Mouse (Mus musculus) lung, embryonic 16.5 days (tissue): ENCODE results near the gene Ccdc93. TPM values are rescaled to one million over a fixed set of nuclear protein-coding genes. Genes with fewer than 3 reads are reported as not detected.

ENCODE experiments used
- ATAC-seq: fragments of 200-750 bp; cut with Nextera tagmentation; 2 replicates; pipeline ENCODE4 v1.8.0; 2017; ENCODE audit warnings: low read depth, mild to moderate bottlenecking, moderate library complexity
- H3K27ac ChIP-seq: fragments of 300-500 bp; sonication (generic); 2 replicates; pipeline ENCODE4 v1.5.1; 2014; ENCODE audit warnings: mild to moderate bottlenecking, control low read depth, low read length
- H3K27me3 ChIP-seq: fragments of 300-500 bp; sonication (generic); 2 replicates; pipeline ENCODE4 v1.6.1; 2014; ENCODE audit warnings: low read depth, low read length, mixed read lengths; ENCODE audit not compliant: control insufficient read depth, insufficient read depth
- H3K36me3 ChIP-seq: fragments of 300-500 bp; sonication (generic); 2 replicates; pipeline ENCODE4 v1.6.1; 2014; ENCODE audit warnings: low read length; ENCODE audit not compliant: control insufficient read depth, insufficient read depth
- H3K4me1 ChIP-seq: fragments of 300-500 bp; sonication (generic); replicated peaks from 2 replicates; pipeline ENCODE4 v1.6.1; 2014; ENCODE audit warnings: low read length, mixed read lengths; ENCODE audit not compliant: control insufficient read depth, insufficient read depth
- H3K4me2 ChIP-seq: fragments of 300-500 bp; sonication (generic); 2 replicates; pipeline ENCODE4 v1.6.1; 2014; ENCODE audit warnings: low read depth, low read length, control low read depth
- H3K4me3 ChIP-seq: fragments of 300-500 bp; sonication (generic); 2 replicates; pipeline ENCODE4 v1.5.1; 2014; ENCODE audit warnings: mild to moderate bottlenecking, low read length, control low read depth
- H3K9ac ChIP-seq: fragments of 300-500 bp; sonication (generic); 2 replicates; pipeline ENCODE4 v1.6.1; 2014; ENCODE audit warnings: low read length, control low read depth
- H3K9me3 ChIP-seq: fragments of 300-500 bp; sonication (generic); 2 replicates; pipeline ENCODE4 v1.6.1; 2016; ENCODE audit warnings: low read length; ENCODE audit not compliant: control insufficient read depth
- WGBS: fragments of 180-500 bp; shearing (Covaris S2); extraction: QIAGEN DNeasy Blood & Tissue Kit; methylation state at CpG from one replicate; pipeline ENCODE4 v1.1.7; 2014; 5-methylcytosine and 5-hydroxymethylcytosine counted together
- polyA plus RNA-seq: library from polyadenylated mRNA; unstranded; fragments of >200 nt; fragmentation: Nextera tagmentation; extraction: Ambion mirVana; gene quantifications from 2 replicates; pipeline ENCODE4 v1.2.1, GENCODE M21; 2015

The Ccdc93 gene
- polyA plus RNA-seq, 1 experiment from 2014 or later, result 9.4 TPM

DNA sequence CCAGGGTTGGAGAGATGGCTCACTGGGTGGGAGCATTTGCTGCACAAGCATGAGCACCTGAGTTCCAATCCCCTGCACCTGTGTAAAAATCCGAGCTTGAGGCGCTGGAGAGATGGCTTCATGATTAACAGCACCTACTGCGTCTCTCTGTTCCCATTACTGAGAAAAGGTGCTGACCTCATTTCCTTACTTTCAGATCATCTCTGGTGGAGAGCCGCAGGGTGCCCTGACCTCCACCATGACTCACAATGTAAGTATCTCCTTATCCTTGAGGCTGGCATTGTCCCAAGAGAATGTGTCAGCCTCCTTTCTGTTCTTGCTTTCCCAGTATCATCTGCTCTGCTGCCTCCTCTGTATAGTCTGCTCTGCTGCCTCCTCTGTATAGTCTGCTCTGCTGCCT is 52.2 kb downstream of the Ccdc93 start:
- no peak for ATAC-seq
- Histone ChIP-seq H3K4me3 (no peak overlapping the region), H3K27me3 (no peaks in the 10 kb centered on the region), H3K36me3 (peaks cover 25% of the 10 kb centered on the region), H3K9me3 (no peaks in the 10 kb centered on the region), H3K27ac (no peak overlapping the region), H3K4me1 (no peaks in the 10 kb centered on the region), H3K4me2 (no peak overlapping the region), H3K9ac (no peak overlapping the region)
- 78% methylated on average over 4 of the region's 4 CpGs for WGBS

DNA sequence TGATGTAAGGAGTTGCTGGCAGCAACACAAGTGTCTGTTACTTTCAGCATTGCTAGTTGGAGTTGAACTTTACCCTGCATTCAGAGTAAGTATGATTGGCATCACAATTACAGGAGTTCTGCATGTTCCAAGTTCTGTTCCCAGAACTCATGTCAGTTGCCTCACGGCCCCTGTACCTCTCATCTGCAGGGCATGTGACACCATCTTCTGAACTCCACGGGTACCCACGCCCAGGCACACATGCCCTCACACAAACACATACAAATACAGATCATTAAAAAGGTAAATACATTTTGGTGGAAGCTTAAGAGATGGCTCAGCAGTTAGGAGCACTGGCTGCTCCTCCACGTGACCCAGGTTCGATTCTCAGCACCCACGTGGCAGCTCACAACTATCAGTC is 56.0 kb downstream of the Ccdc93 start:
- no peak overlapping the region for H3K9ac ChIP-seq
- no peak for ATAC-seq

GRCm38 (mm10) chr1:121490241-121490640 is 59.4 kb downstream of the Ccdc93 start:
- no peak overlapping the region for H3K9ac ChIP-seq
- ATAC-seq, result no peak
- no peaks in the 10 kb centered on the region for H3K27me3 ChIP-seq
- H3K4me1 ChIP-seq, result no peaks in the 10 kb centered on the region
- no peaks in the 10 kb centered on the region for H3K9me3 ChIP-seq
- H3K36me3 ChIP-seq, result peaks cover 23% of the 10 kb centered on the region
- WGBS, result 38% methylated on average over 5 of the region's 5 CpGs
- H3K4me2 ChIP-seq, result no peak overlapping the region
- no peak overlapping the region for H3K27ac ChIP-seq
- no peak overlapping the region for H3K4me3 ChIP-seq

More for the DNA sequence above, 56.0 kb downstream of the Ccdc93 start:
- no peaks in the 10 kb centered on the region for H3K9me3 ChIP-seq
- WGBS, result 90% methylated on average over 6 of the region's 6 CpGs
- no peak overlapping the region for H3K4me3 ChIP-seq
- peaks cover 19% of the 10 kb centered on the region; the same call in 1 of the 2 replicates for H3K36me3 ChIP-seq
- H3K27me3 ChIP-seq, result no peaks in the 10 kb centered on the region
- no peak overlapping the region for H3K27ac ChIP-seq
- no peak overlapping the region for H3K4me2 ChIP-seq
- no peaks in the 10 kb centered on the region for H3K4me1 ChIP-seq

DNA sequence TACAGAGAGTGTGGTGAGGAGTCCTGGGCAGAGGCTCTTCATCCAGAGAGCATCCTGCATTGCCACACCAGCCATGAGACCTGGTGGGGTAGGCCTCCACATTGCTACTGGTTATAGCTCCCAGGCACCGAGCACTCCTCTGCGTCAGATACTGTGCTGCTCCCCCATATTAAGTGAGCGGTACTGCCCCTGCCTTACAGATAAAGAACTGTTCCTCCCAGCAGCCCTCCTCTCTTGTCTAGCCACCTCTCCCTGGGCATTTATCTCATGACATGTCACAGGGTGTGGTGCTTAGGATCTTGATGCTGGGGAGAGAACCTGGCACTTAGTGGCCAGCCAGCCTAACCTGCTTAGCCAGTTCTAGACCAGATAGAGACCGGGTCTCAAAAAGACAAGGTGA is 66.2 kb downstream of the Ccdc93 start:
- no peak overlapping the region for H3K4me2 ChIP-seq
- H3K27ac ChIP-seq, result no peak overlapping the region
- 88% methylated on average over 4 of the region's 4 CpGs for WGBS
- no peaks in the 10 kb centered on the region for H3K9me3 ChIP-seq
- peaks cover 24% of the 10 kb centered on the region for H3K36me3 ChIP-seq
- no peaks in the 10 kb centered on the region for H3K4me1 ChIP-seq
- no peaks in the 10 kb centered on the region for H3K27me3 ChIP-seq
- ATAC-seq, result no peak
- H3K4me3 ChIP-seq, result no peak overlapping the region
- H3K9ac ChIP-seq, result no peak overlapping the region

- no peak overlapping the region for H3K4me2 ChIP-seq
- no peak overlapping the region for H3K27ac ChIP-seq
Measured at GRCm38 (mm10) chr1:121508729-121509128, 77.9 kb downstream of the Ccdc93 start.

GRCm38 (mm10) chr1:121510420-121511140 is 79.7 kb downstream of the Ccdc93 start:
- no peak for ATAC-seq
- Histone ChIP-seq H3K9ac (no peak overlapping the region), H3K27ac (no peak overlapping the region), H3K4me1 (no peaks in the 10 kb centered on the region), H3K4me2 (no peak overlapping the region), H3K27me3 (no peaks in the 10 kb centered on the region), H3K4me3 (no peak overlapping the region), H3K36me3 (no peaks in the 10 kb centered on the region), H3K9me3 (no peaks in the 10 kb centered on the region)
- 82% methylated on average over 19 of the region's 19 CpGs for WGBS

More at GRCm38 (mm10) chr1:121508729-121509128, 77.9 kb downstream of the Ccdc93 start:
- no peak overlapping the region for H3K9ac ChIP-seq
- no peaks in the 10 kb centered on the region for H3K9me3 ChIP-seq
- H3K4me1 ChIP-seq, result no peaks in the 10 kb centered on the region
- WGBS, result 76% methylated on average over 2 of the region's 2 CpGs
- ATAC-seq, result no peak
- no peaks in the 10 kb centered on the region; the same call in 1 of the 2 replicates for H3K36me3 ChIP-seq
- no peaks in the 10 kb centered on the region for H3K27me3 ChIP-seq
- H3K4me3 ChIP-seq, result no peak overlapping the region

DNA sequence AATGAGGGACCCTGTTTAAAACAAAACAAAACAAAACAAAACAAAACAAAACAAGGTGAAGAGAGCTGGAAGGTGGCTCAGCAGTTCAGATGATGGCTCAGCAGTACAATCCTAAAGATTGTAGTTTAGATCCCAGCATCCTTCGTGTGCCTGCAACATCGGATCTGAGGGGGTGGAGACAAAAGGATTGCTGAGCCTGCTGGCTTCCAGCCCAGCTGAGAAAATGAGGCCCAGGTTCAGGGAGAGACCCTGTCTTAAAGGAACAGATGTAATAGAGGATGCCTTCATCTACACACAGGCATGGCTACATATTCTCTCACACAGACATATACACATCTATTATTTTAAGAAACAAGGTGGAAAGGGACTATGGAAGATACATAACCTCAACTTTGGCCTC is 80.3 kb downstream of the Ccdc93 start:
- Histone ChIP-seq H3K4me3 (no peak overlapping the region), H3K4me2 (no peak overlapping the region), H3K4me1 (no peaks in the 10 kb centered on the region), H3K27ac (no peak overlapping the region), H3K36me3 (no peaks in the 10 kb centered on the region), H3K9me3 (no peaks in the 10 kb centered on the region), H3K27me3 (no peaks in the 10 kb centered on the region), H3K9ac (no peak overlapping the region)
- WGBS, result 41% methylated on average over 2 of the region's 2 CpGs
- no peak for ATAC-seq

GRCm38 (mm10) chr1:121511966-121512365 is 81.1 kb downstream of the Ccdc93 start:
- no peak overlapping the region for H3K4me3 ChIP-seq
- no peaks in the 10 kb centered on the region for H3K36me3 ChIP-seq
- H3K27ac ChIP-seq, result no peak overlapping the region
- no peak overlapping the region for H3K9ac ChIP-seq
- H3K4me2 ChIP-seq, result no peak overlapping the region
- no peaks in the 10 kb centered on the region for H3K9me3 ChIP-seq
- H3K4me1 ChIP-seq, result no peaks in the 10 kb centered on the region
- no peaks in the 10 kb centered on the region for H3K27me3 ChIP-seq
- WGBS, result 77% methylated on average over 2 of the region's 2 CpGs
- ATAC-seq, result no peak

GRCm38 (mm10) chr1:121518609-121519008 is 87.8 kb downstream of the Ccdc93 start:
- Histone ChIP-seq H3K4me2 (no peak overlapping the region), H3K9me3 (no peaks in the 10 kb centered on the region), H3K4me1 (no peaks in the 10 kb centered on the region), H3K36me3 (no peaks in the 10 kb centered on the region), H3K9ac (no peak overlapping the region), H3K27me3 (no peaks in the 10 kb centered on the region), H3K27ac (no peak overlapping the region), H3K4me3 (no peak overlapping the region)
- 54% methylated on average over 1 of the region's 1 CpGs for WGBS
- no peak for ATAC-seq
